Mouse (Mus musculus) erythroblast, embryonic 14.5 days (primary cell): Measurements from ENCODE around the gene Mrtfb.

Source experiments
- GATA1 ChIP-seq: IDR thresholded peaks from 2 replicates; pipeline ENCODE4 v1.6.1; 2012; ENCODE audit warnings: low read length, inconsistent platforms, mixed read lengths
- TAL1 ChIP-seq: IDR thresholded peaks from 3 replicates; pipeline ENCODE4 v1.6.1; 2012; ENCODE audit warnings: low read length, inconsistent platforms, mixed read lengths

GRCm38 (mm10) chr16:13447284-13448050, 191.2 kb downstream of the Mrtfb start:
- TF ChIP-seq TAL1 (no peak), GATA1 (no peak)
